Mouse (Mus musculus): Measurements from ENCODE around the gene Pik3c2b. TPM values are rescaled to one million over a fixed set of nuclear protein-coding genes. Genes with fewer than 3 reads are reported as not detected.

The Pik3c2b gene
- total RNA-seq, 1 experiment from 2014 or later = 8.4 TPM

DNA sequence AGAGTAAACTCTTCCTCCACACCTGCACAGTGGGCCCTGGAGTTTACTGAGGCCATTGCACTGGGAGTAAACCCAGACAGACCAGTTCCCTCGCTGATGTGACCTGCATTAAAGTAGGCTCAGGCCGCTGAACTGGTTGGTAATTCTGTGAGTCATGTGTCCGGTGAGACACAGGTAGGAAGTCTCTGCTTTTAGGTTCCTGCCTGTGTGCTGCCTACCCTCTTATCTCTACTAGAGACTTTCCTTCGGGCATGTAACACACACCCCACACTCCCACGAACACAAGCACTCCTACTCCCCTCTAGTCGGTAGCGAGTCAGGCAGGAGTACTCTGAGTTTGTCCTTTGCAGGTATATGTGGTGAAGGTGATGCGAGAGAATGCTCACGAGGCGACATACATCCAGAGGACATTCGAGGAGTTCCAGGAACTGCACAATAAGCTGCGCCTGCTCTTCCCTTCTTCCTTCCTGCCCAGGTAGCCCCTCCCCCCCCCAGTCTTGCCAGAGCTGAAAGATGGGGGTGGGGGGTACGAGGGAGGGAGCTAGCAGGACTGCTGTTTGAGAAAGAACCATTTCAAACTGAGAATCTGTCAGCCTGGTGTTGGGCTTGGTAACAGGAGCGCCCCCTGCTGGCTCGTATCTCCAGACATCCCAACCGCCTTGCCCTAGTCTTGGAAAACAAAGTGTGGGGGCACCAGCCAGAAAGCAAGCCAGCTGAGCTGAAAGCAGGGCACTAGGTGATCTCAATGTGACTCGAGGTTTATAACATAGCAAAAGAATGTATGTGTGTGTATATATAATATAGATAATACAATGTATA is 55.7 kb downstream of the Pik3c2b start:
- peak; percentile 84 for DNase-seq

DNA sequence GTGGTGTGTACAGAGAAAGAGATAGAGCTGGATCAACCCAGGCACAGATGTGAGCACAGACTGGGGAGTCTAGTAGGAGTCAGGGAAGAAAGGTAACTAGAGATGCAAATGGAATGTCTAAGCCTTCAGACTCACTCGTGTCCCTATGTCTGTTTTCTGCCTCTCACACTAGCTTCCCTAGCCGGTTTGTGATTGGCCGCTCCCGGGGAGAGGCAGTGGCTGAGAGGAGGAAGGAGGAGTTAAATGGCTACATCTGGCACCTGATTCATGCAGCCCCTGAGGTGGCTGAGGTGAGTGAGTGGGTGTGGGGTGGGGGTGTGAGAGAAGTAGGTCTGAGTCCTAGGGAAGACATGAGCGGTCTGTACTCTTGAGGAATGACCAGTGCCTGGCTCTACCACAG is 56.6 kb downstream of the Pik3c2b start:
- no peak for DNase-seq

DNA sequence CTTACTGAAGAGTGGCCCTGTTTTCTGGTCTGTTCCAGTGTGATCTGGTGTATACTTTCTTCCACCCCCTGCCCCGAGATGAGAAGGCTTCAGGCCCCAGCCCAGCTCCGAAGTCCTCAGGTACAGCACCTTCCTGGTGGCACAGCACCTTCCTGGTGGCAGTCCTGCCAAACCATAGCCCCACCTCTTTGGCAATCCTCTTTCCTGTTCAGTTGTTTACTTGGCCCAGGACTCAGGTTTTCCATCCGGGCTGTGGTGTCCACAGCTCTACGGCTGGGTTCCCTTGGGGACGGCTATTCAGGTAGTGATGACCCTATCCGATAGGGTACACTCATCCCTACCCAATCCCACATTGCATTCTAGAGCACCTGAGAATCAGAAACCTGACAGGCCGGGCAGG is 57.8 kb downstream of the Pik3c2b start:
- DNase-seq = no peak

DNA sequence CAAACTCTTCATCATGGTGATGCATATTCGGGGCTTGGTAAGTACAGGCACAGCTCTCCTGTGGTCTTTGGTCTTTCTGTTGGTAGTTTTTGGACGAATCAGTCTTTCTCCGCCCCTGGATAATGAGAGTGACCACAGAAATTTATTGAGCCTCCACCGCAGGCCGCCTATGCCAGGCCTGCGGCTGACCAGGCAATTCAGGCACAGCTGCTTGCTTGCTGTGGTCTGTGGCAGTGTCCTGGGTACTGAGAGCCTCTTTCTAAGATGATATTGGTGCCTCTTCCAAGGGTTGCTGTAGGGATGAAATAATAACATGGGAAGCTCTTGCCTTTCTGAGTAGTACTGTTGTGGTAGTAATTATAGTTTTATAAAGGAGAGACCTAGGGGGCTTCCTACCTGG is 58.4 kb downstream of the Pik3c2b start:
- no peak for DNase-seq

DNA sequence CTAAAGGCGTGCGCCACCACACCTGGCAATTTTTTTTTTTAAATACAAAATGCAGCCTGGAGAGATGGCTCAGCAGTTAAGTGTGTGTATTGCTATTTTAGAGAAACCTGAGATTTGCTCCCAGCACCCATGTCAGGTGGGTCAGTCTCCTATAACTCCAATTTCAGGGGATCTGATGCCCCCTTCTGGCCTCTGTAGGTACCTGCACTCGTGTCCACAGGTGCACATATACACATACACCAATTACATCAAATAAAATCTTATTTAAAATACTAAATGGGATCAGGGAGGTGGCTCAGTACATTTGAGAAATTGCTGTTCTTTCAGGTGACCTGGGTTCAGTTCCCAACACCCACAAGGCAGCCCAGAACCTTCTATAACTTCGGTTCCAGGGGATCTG is 70.6 kb downstream of the Pik3c2b start:
- DNase-seq = no peak

DNA sequence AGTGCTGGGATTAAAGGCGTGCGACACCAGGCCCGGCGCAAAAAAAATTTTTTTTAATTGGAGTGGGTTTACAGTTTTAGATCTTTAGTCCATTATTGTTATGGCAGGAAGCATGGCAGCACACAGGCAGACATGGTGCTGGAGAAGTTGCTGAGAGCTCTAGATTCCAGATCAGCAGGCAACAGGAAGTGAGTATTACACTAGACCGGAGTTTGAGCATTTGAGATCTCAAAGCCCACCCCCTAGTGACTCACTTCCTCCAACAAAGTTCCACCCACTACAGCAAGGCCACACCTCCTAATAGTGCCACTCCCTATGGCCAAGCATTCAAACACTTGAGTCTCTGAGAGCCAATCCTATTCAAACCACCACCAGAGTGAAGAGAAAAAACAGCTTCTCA is 72.7 kb downstream of the Pik3c2b start:
- no peak for DNase-seq

DNA sequence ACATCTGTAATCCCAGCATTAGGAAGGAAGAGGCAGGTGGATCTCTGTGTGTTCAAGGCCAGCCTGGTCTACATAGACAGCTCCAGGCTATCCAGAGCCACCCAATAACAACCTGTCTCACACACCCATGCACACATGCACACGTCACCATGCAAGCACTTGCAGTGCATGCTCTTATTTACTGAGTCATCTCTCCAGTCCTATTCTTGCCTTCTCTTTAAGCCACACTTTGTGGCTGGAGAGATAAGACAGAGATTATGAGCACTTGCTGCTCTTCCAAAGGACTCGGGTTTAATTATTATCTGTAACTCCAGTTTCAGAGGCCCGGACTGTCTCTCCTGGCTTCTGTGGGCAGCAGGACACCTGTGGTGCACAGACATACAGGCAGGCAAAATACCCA is 73.4 kb downstream of the Pik3c2b start:
- no peak for DNase-seq

DNA sequence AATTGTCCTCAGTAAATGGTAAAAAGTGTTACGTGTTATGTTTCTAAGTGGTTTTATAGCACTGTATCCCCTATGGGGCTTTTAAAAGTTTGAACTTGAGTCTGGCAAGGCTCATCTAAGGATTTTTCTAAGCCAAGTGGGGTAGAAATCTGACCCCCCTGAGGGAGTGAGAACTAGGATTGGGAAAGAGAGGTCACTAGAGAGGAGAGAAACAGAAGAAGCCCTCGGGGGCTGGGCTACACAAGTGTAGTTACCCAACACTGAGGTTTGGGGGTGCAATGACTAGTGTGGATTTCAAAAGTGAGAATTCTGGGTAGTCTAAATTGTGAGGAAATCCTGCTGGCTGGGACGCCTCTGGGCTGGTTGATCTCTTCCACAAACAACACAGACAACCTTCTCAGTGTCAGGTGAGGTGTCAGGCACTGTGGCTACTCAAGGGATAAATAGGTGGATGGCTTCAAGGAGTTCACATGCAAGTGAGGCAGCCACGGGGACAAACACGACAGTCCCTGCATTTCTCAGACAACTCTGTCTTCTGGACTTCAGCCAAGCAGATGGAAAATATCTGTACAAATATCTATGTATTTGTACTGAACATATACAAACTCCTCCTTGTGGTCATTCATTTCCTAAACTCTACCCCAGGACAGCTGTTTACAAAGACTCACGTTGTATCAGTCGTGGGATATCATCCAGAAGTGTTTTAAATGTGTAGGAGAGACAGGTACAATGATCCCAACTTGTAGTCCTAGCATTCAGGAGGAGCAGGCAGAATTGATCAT is 74.7 kb downstream of the Pik3c2b start:
- peak; percentile 62 for DNase-seq

DNA sequence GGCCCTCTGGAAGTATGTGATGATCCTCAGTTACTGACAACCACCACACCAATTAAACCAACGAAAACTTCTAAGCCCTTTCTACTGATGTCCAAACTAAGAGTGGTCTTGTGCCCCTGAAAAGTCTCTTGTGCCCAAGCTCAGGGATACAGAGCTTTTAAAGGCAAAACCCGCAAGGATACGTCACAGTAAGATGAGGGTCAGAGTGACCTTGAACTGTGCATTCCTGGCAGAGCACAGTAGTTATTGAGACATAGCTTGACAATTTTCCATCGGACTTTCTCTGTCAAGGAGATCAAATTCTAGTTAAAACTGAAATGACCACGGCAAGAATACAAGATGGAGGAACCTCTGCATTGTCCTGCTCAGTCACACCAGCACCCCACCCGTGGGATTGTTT is 75.8 kb downstream of the Pik3c2b start:
- DNase-seq = no peak

DNA sequence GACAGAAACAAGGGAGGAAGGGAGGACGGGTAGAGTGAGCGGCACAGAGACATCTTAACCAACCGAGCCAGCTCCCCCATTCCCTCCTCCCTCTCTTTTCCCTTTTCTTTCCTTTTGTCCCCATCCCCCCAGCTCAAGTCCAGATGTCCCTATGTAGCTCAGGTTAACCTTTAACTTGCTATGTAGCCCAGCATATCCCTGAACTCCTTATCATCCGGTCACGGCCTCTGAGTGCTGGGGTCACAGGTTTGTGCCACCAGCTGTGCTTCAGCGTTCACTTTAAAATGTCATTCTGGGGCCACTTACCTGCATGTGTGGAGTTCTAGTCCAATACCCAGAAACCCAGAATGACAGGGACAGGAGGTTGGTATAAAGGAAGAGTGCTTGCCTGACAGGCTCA is 78.7 kb downstream of the Pik3c2b start:
- DNase-seq = no peak

DNA sequence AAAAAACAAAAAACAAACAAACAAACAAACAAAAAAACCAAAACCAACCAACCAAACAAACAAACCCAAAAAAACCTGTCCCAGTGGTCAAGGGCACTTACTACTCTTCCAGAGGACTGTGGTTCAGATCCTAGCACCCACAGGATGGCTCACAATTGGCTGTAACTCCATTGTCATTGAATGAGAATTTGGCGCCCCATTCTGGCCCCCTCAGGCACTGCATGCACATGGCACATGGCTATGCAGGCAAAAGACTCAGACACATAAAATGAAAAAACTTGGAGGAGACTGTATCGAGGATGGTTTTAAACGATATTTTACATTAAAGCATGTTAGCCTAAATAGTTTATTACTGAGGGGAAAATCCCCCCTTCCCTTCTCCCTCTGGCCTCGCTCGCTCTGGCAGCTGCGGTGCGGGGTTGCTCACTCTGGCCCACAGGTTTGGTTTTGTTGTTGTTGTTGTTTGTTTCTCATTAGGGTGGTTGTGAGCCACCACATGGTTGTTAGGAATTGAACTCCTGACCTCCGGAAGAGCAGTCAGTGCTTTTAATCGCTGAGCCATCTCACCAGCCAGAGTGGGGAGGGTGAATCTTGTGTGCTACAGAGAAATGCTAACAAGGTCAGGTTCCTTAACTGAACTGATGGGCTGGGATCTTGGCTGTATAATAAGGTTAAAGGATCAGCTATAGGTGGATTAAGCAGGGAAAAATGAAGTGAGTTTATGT is 80.3 kb downstream of the Pik3c2b start:
- peak; percentile 33 for DNase-seq

DNA sequence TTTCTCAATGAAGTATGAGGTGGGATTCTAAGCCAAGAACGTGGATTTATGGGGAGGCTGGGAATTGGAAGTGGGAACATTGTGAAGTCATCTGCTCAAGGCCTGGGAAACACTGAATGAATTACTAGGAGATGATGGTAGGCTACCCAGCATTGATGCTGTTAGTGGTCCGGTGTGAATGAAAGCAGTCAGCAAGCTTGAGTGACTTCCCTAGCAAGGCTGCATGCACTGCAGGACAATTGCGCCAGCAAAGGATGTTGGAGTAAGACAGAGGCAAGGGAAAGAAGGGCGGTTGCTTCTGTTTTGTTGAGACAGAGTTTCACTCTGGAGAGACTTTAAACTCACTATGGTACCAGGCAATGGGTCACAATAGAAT is 80.9 kb downstream of the Pik3c2b start:
- DNase-seq = no peak

DNA sequence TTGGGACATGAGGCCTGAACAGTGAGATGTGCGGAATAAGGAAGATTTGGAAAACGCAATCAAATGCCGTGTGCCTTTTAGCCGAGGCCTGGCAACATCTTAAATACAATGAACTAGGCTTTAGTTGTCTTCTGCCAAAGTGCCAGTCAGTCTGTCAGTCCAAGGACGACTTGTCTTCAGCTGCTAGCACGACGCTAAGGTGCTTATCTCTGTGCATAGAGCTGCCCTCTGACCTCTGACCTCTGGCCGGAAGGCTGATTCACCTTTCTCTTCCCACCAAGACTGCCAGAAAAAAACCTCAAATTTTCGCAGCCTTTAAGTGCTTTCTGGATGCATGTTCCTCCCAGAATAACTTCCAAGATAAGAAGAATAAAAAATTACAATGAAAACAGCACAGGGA is 81.9 kb downstream of the Pik3c2b start:
- DNase-seq = peak; percentile 38

DNA sequence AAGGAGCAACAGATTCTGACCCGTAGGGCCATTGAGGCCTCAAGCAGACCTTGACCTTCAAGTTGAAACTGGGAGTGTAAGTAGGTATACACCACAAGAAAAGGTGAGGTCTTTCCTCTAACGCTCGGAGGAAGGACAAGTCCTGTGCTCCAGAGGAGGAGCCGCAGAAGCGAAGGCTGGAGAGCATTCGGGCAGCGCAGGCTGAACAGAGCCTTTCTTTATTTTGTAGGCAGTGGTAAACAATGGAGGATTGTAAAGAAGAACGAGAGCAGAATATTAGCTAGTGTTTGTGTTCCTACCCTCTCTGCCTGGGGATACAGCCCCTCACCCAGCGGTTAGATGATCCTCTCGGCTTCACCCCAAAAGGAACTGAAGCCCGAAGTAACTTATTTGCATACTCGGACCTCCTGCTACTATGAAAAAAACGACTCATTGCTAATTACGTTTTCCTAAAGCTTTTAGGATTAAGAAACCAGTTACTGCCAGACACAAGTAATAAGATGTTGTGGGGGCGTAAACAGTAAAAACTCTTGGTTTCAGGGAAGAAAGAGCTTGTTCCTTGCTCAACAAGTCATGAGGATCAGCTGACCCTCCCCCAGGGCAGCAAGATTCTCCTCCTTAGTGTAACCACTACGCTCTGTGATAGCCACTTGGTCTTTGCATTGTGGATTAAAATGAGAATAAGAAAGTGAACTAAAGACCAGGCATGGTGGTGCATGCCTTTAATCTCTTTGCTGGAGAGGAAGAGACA is 84.2 kb downstream of the Pik3c2b start:
- peak; percentile 26 for DNase-seq

DNA sequence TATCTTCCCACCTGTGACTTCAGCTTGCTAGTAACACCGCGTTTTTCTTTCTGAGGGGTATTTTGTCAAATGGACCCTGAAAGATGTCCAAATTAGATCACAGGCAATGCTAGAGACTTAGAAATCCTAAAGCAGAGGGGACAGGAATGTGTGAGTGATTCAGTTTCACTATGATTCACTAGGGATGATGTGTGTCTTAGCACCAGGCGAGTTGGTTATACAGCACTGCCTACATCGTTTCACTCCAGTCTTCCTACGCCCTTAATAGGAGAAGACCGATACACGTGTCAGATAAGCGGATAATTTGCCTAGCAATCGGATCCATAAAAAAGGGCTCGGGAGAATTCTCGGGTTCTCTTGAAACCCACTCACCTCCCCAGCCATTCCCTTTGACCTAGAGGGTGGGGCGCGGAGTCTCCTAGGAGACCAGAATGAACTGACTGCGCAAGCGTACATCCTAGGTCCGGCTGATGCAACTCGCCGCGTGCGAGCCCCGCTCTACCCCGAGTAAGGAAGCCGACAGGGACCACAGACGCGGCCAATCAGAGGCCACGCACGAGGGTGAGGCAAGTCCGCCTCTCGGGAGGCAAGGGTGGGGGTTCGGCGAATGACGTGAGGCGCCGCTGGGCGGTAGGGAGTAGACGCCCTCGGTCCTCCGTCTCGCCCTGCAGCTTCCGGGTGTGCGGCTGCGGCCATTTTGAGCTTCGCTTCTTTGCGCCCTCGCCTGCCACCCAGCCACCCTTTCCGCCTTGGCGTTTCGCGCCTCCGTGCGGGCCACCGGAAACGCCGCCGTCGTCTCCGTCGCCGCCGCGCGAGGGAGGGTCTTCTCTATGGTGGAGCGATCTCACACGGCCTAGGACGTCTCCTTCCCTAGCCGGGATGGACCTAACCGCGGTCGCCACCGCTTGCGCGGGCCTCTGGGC is 85.4 kb downstream of the Pik3c2b start, which contains the start of gene Ppp1r15b:
TSS of gene Ppp1r15b (plus strand) at position 506 of the 923 bp plus-strand sequence.
- DNase-seq = peak; percentile 100

DNA sequence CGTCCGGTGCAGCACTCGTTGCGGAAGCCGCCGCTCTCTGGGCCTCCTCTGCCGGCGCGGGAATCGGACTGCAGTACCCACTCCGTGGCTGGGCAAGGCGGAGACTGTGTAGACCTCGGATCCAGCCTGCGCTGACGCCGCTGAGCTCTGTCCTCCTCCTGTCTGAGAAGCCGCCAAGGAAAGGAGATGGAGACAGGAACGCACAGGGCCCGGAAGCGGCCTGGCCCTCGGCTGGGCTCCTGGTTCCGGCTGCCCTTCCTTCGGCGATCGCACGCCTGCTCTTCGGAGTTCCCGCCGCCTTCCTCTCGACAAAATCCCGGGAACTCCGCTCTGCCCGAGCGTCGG is 86.1 kb downstream of the Pik3c2b start:
- no peak for DNase-seq

DNA sequence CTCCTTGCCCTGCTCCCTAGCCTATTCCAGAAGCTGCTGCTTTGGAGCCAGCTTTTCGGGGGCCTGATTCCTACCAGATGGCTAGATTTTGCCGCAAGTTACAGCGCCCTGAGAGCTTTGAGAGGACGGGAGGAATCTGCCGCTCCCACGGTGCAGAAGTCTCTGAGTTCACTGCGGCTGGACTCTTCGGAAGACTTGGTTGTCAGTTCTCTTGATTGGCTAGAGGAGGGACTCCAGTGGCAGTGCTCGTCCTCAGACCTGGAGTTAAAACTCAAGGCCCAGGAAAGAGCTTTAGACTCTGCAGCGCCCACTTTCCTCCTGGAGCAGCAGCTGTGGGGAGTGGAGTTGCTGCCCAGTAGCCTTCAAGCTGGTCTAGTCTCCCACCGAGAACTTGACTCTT is 86.5 kb downstream of the Pik3c2b start:
- peak; percentile 37 for DNase-seq

DNA sequence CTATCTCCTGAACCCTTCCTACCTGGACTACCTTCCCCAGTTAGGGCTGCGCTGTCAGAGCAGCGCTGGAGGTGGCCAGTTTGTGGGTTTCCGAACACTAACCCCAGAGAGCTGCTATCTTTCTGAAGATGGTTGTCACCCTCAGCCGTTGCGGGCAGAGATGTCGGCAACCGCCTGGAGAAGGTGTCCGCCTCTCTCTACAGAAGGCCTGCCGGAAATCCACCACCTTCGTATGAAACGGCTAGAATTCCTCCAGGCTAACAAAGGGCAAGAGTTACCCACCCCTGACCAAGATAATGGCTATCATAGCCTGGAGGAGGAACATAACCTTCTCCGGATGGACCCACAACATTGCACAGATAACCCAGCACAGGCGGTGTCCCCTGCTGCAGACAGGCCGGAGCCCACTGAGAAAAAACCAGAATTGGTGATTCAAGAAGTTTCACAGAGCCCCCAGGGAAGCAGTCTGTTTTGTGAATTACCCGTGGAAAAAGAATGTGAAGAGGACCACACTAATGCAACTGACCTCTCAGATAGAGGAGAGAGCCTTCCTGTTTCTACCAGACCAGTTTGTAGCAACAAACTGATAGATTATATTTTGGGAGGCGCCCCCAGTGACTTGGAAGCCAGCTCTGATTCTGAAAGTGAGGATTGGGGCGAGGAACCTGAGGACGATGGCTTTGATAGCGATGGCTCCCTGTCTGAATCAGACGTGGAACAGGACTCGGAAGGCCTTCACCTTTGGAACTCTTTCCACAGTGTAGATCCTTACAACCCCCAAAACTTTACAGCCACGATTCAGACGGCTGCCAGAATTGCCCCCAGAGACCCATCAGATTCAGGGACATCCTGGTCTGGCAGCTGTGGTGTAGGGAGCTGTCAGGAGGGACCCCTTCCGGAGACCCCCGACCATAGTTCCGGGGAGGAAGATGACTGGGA is 87.2 kb downstream of the Pik3c2b start:
- peak; percentile 21 for DNase-seq

DNA sequence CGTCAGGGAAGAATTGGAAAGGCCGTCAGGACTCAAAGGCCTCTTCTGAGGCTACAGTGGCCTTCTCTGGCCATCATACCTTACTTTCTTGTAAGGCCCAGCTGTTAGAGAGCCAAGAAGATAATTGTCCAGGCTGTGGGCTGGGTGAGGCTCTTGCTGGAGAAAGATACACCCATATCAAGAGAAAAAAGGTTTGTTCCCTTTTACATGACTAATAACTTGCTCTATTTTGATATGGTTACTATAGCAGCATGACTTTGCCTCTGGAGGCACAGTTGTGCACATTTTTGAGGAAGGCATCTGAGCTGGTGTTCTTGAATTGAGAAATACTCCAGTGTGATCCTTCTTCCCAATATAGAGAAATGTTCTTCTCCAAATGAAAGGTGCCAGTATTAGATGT is 88.0 kb downstream of the Pik3c2b start:
- no peak for DNase-seq

DNA sequence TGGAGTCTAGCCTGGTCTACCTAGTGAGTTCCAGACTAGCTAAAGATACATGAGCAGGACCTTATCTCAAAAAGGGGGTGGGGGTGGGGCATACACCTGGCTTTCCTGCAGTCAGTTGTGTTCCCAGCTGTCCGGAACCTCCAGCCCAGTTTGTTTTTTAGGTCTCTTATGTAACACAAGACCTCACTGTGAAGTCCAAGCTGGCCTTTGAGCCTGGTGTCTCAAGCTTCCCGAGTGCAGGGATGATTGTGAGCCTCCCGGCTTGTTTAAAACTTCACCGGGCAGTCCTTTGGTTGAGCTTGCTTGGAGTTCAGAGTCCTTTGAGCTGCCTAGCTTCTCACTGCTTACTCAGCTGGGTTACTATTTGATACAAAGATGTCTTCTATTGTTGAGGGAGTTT is 88.6 kb downstream of the Pik3c2b start:
- DNase-seq = peak; percentile 37

Data from adrenal gland, postnatal 14 days (tissue).